Mouse (Mus musculus) cerebellum, adult 2 months (tissue): ENCODE results near the gene Inip. TPM values are rescaled to one million over a fixed set of nuclear protein-coding genes. Genes with fewer than 3 reads are reported as not detected.

Experiments
- DNase-seq, 2 experiments: peaks; one replicate each; pipeline ENCODE4 v3.0.0; 2021
- H3K27ac ChIP-seq: fragments of 200-500 bp; 2 replicates; pipeline ENCODE4 v1.5.1; 2012; ENCODE audit warnings: low read length, control low read depth, inconsistent platforms; ENCODE audit not compliant: insufficient read depth
- H3K27me3 ChIP-seq: fragments of 200-500 bp; 2 replicates; pipeline ENCODE4 v1.6.1; 2012; ENCODE audit warnings: inconsistent platforms, mild to moderate bottlenecking, low read length, moderate library complexity; ENCODE audit not compliant: control insufficient read depth, insufficient read depth
- H3K4me1 ChIP-seq: fragments of 200-500 bp; 2 replicates; pipeline ENCODE4 v1.6.1; 2011; ENCODE audit warnings: low read length; ENCODE audit not compliant: control insufficient read depth, insufficient read depth
- H3K4me3 ChIP-seq: fragments of 200-500 bp; replicated peaks from 2 replicates; pipeline ENCODE3; 2011; ENCODE audit warnings: mild to moderate bottlenecking, low read depth, low read length, control low read depth; ENCODE audit not compliant: insufficient read depth
- CTCF ChIP-seq: fragments of 200-500 bp; IDR thresholded peaks from 2 replicates; pipeline ENCODE4 v1.5.1; 2011; ENCODE audit warnings: low read depth, mild to moderate bottlenecking, control low read depth, low read length, moderate library complexity, borderline replicate concordance; ENCODE audit not compliant: insufficient read depth
- POLR2A ChIP-seq: fragments of 200-500 bp; IDR thresholded peaks from 2 replicates; pipeline ENCODE4 v1.6.1; 2011; ENCODE audit warnings: low read length, control low read depth, borderline replicate concordance; ENCODE audit not compliant: insufficient read depth
- whole genome bisulfite sequencing: fragments of 180-500 bp; shearing (Covaris S2); methylation state at CpG from one replicate; pipeline ENCODE4 v1.1.7; 2018; 5-methylcytosine and 5-hydroxymethylcytosine counted together
- polyA plus RNA-seq: library from polyadenylated mRNA; depleted of rRNA; stranded (reverse); fragments of >200 nt; gene quantifications from 2 replicates; pipeline ENCODE4 v1.2.3, GENCODE M21; 2012

The Inip gene
- polyA plus RNA-seq, 1 experiment = 23.3 TPM

GRCm38 (mm10) chr4:59829072-59829471, 27.7 kb upstream of the Inip start:
- Histone ChIP-seq H3K4me3 (no peak overlapping the region), H3K27me3 (no peaks in the 10 kb centered on the region), H3K27ac (peak overlapping the region; percentile 62), H3K4me1 (peaks cover 53% of the 10 kb centered on the region)
- DNase-seq = no peak
- no peak for TF ChIP-seq CTCF
- TF ChIP-seq POLR2A = no peak
- WGBS = 11% methylated on average over 4 of the region's 4 CpGs

DNA sequence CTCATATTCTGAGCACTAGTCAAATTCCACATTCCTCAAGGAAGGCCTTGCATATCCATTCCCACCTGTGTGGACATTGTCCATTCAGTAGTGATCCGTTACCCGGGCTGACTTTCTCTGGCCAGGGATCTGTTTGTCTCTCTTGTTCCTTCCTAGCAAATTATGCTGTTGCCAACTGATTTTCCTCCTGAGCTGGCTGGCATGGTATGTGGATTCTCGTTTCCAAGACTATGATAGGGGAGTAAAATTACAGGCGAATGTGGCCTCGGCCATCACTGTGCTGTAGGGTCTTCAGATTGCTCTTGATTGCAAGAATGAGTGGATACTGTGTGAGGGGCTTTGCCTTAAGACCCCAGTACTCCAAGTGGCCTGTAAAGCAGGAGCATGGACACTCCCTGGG, 25.0 kb upstream of the Inip start:
- Histone ChIP-seq H3K27me3 (no peaks in the 10 kb centered on the region), H3K4me3 (no peak overlapping the region), H3K27ac (peak overlapping the region; percentile 97), H3K4me1 (peaks cover 63% of the 10 kb centered on the region)
- peak; percentile 84 to 93 for DNase-seq
- 8% methylated on average over 5 of the region's 5 CpGs for WGBS
- TF ChIP-seq POLR2A (peak; percentile 38; the same call in 1 of the 2 replicates), CTCF (no peak)

DNA sequence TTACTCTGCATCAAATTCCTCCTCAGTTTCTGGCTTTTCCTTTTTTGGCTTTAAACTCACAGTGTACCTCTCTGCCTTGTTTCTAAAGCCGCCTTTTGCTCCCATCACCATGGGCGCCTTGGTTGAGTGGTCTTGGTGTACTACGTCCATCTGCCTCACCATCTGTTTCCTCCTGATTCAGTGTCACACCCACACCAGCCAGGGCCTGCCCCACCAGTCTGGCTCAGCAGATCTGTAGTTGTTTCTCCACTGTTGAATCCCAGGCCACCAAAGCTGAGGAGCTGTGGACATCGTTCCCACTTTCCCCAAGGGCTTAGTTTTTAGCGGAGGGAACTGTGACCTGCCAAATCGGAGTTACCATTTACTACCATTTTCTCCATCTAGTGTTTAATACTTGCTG, 24.2 kb upstream of the Inip start:
- H3K27ac ChIP-seq = peak overlapping the region; percentile 99
- DNase-seq = peak; percentile 91 to 98
- H3K27me3 ChIP-seq = no peaks in the 10 kb centered on the region
- 14% methylated on average over 6 of the region's 6 CpGs for WGBS
- H3K4me1 ChIP-seq = peaks cover 57% of the 10 kb centered on the region
- TF ChIP-seq POLR2A = peak; percentile 56; the same call in 1 of the 2 replicates
- TF ChIP-seq CTCF = no peak
- H3K4me3 ChIP-seq = no peak overlapping the region

- TF ChIP-seq CTCF = no peak
- H3K27ac ChIP-seq = peak overlapping the region; percentile 99
Measured at GRCm38 (mm10) chr4:59824860-59825259, 23.5 kb upstream of the Inip start.

DNA sequence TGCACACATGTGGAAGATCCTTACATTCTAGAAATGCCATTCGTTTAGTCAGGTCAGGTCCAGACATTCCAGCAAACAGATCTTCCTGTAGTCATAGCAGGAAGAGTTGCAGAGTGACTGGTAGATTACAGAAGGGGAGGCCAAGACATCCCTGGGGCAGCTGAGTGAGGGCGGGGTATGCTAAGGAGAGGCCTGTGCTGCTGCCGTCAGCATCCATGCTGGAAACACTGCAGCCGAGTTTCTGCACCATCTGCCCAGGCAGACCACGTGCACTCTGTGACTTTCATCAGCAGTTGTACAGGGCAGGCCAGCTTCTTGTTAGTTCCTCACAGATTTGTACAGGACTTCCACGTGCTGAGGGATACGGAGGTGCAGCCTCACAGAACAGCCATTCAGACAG, 22.1 kb upstream of the Inip start:
- Histone ChIP-seq H3K27me3 (no peaks in the 10 kb centered on the region), H3K4me1 (peaks cover 60% of the 10 kb centered on the region), H3K4me3 (no peak overlapping the region), H3K27ac (peak overlapping the region; percentile 96)
- WGBS = 10% methylated on average over 7 of the region's 7 CpGs
- peak; percentile 83 to 91 for DNase-seq
- TF ChIP-seq POLR2A (peak; percentile 23; the same call in 1 of the 2 replicates), CTCF (no peak)

More at GRCm38 (mm10) chr4:59824860-59825259, 23.5 kb upstream of the Inip start:
- 36% methylated on average over 5 of the region's 5 CpGs for whole genome bisulfite sequencing
- no peaks in the 10 kb centered on the region for H3K27me3 ChIP-seq
- H3K4me1 ChIP-seq = peaks cover 56% of the 10 kb centered on the region
- no peak for DNase-seq
- no peak overlapping the region for H3K4me3 ChIP-seq

DNA sequence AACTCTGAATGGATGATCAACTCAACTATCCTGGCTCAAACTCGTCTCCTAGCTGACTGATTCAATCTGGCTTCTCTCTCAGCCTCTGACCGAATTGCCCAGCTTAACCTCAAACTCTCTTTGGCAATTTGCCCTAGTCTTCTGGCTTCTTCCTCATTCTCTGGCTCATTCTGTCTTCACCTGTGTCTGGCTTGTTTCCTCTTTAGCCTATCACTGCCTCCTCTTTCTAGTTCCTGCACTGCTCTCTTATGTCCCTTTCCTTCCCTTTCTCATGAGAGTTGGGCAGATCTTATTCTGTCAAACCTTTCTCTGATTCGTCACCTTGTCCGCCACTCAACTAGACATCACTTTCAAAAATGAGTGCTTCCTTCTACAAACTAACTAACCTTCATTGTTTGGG, 20.7 kb upstream of the Inip start:
- peak overlapping the region; percentile 46; the same call in 1 of the 2 replicates for H3K27ac ChIP-seq
- DNase-seq = peak in 1 of 2 experiments; percentile 69
- H3K4me1 ChIP-seq = peaks cover 61% of the 10 kb centered on the region
- TF ChIP-seq POLR2A (no peak), CTCF (no peak)
- no peak overlapping the region for H3K4me3 ChIP-seq
- H3K27me3 ChIP-seq = no peaks in the 10 kb centered on the region
- 42% methylated on average over 4 of the region's 4 CpGs for WGBS

DNA sequence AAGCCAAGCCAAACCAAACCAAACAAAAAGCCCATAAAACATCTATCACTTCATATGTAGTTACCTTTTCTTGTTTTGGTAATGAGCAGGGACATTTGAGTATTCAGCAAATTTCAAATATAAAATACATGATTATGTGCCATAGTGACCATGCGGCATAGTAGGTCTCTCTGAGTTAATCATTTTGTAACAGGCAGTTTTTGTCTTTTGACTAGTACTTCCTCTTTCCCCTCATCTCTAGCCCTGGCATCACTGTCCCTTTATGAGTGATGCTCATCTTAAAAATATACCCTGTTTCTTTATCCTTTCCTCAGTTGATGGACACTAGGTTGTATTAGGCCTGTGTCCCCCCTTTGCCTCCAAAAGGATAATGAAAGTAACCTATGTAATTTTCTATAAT, 20.1 kb upstream of the Inip start:
- no peak overlapping the region for H3K27ac ChIP-seq
- WGBS = 94% methylated on average over 1 of the region's 1 CpGs
- H3K27me3 ChIP-seq = no peaks in the 10 kb centered on the region
- H3K4me3 ChIP-seq = no peak overlapping the region
- H3K4me1 ChIP-seq = peaks cover 63% of the 10 kb centered on the region
- DNase-seq = no peak
- no peak for TF ChIP-seq CTCF
- no peak for TF ChIP-seq POLR2A

GRCm38 (mm10) chr4:59819477-59820022, 18.2 kb upstream of the Inip start:
- Histone ChIP-seq H3K27me3 (no peaks in the 10 kb centered on the region), H3K4me1 (peaks cover 65% of the 10 kb centered on the region), H3K4me3 (no peak overlapping the region), H3K27ac (peak overlapping the region; percentile 70)
- DNase-seq = peak in 1 of 2 experiments; percentile 55
- TF ChIP-seq POLR2A = no peak
- TF ChIP-seq CTCF = no peak
- 11% methylated on average over 12 of the region's 12 CpGs for WGBS

GRCm38 (mm10) chr4:59819054-59819472, 17.7 kb upstream of the Inip start:
- H3K4me1 ChIP-seq = peaks cover 65% of the 10 kb centered on the region
- no peaks in the 10 kb centered on the region for H3K27me3 ChIP-seq
- WGBS = 8% methylated on average over 7 of the region's 7 CpGs
- no peak overlapping the region for H3K4me3 ChIP-seq
- TF ChIP-seq POLR2A (no peak), CTCF (no peak)
- peak; percentile 59 to 69 for DNase-seq
- H3K27ac ChIP-seq = peak overlapping the region; percentile 70
